Mouse (Mus musculus): ENCODE data around the gene Nes. TPM values are rescaled to one million over a fixed set of nuclear protein-coding genes. Genes with fewer than 3 reads are reported as not detected.
A peak's percentile ranks its signal among the peaks of the same experiment; 100 is the strongest.

Nes gene
- polyA plus RNA-seq, 1 experiment from 2014 or later: 27.1 TPM

DNA sequence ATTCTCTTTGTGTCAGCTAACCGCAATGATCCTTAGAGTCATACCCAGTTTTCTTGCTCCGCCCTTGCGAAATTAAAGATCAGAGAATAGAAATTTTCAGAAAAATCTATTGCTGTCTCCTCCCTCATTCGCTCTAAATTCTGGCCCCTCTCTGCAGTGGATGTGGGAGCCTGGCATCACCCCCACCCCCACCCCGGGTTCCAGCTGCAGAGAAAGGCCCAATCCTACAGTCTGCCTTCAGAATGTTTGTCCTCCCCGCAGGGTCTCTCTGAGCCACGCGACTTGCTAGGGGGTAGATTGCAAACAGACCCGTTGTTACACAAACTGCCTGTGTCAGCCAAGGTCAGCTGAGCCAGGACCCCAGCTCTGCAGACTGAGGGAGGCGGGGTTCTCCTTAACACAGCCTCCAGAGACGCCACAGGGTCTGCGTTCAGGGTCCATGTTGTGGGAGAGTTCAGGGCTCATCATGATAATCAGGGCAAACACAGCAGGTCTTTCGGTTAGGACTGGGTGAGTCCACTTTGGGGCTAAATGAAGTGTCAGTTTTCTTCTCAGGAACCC lies 20.8 kb upstream of the Nes start:
- DNase-seq: no peak
- ATAC-seq (ENCODE audit: insufficient read depth): no peak
- peak overlapping the region; percentile 32 for H3K9ac ChIP-seq
- no peaks in the 10 kb centered on the region for H3K36me3 ChIP-seq (ENCODE audit: insufficient read depth)
- no peaks in the 10 kb centered on the region for H3K9me3 ChIP-seq (ENCODE audit: low read depth, low read length)
- WGBS: 13% methylated on average over 13 of the region's 13 CpGs
- H3K4me1 ChIP-seq (ENCODE audit: insufficient read depth): peaks cover 47% of the 10 kb centered on the region
- peak overlapping the region; percentile 71 for H3K4me2 ChIP-seq
- peak overlapping the region; percentile 32 for H3K4me3 ChIP-seq (ENCODE audit: low read depth, low read length)
- H3K27me3 ChIP-seq (ENCODE audit: insufficient read depth, low read length): peaks cover 22% of the 10 kb centered on the region
- H3K27ac ChIP-seq (ENCODE audit: low read depth): peak overlapping the region; percentile 21; the same call in 1 of the 2 replicates
- TF ChIP-seq CTCF (IDR thresholded peaks at IDR 0.05; ENCODE audit: low read depth): no peak

GRCm38 (mm10) chr3:87951946-87952345 lies 18.9 kb upstream of the Nes start:
- DNase-seq (peak; percentile 14), ATAC-seq (ENCODE audit: insufficient read depth) (no peak)
- Histone ChIP-seq H3K27me3 (ENCODE audit: insufficient read depth, low read length) (peaks cover 10% of the 10 kb centered on the region; the same call in 1 of the 2 replicates), H3K27ac (ENCODE audit: low read depth) (peak overlapping the region; percentile 87), H3K4me2 (peak overlapping the region; percentile 72), H3K4me1 (ENCODE audit: insufficient read depth) (peaks cover 44% of the 10 kb centered on the region), H3K4me3 (ENCODE audit: low read depth, low read length) (peak overlapping the region; percentile 33), H3K9ac (peak overlapping the region; percentile 53), H3K9me3 (ENCODE audit: low read depth, low read length) (no peaks in the 10 kb centered on the region), H3K36me3 (ENCODE audit: insufficient read depth) (no peaks in the 10 kb centered on the region)
- 14% methylated on average over 12 of the region's 12 CpGs for WGBS
- TF ChIP-seq CTCF (IDR thresholded peaks at IDR 0.05; ENCODE audit: low read depth): no peak

DNA sequence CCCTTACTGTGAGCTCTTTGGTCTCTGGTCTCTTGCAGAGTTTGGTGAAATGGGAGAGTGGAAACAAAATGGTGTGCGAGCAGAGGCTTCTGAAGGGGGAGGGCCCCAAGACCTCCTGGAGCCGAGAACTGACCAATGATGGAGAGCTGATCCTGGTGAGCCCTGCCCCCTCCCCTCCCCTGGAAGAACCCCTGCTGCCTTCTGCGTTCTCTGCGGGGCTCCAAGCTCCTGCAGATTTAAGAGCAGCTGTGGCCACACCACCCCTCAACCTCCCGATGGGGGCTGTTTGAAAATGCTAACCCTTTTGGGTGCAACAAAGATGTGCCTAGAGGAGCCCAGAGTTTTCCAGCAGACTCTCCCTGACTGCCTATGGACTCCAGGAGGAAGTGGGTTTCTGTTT lies 18.4 kb upstream of the Nes start:
- H3K9ac ChIP-seq: peak overlapping the region; percentile 53
- no peaks in the 10 kb centered on the region for H3K36me3 ChIP-seq (ENCODE audit: insufficient read depth)
- peaks cover 41% of the 10 kb centered on the region for H3K4me1 ChIP-seq (ENCODE audit: insufficient read depth)
- H3K4me3 ChIP-seq (ENCODE audit: low read depth, low read length): peak overlapping the region; percentile 33
- WGBS: 3% methylated on average over 5 of the region's 5 CpGs
- H3K4me2 ChIP-seq: peak overlapping the region; percentile 72
- DNase-seq: peak; percentile 86
- no peak for TF ChIP-seq CTCF (IDR thresholded peaks at IDR 0.05; ENCODE audit: low read depth)
- H3K27me3 ChIP-seq (ENCODE audit: insufficient read depth, low read length): peaks cover 10% of the 10 kb centered on the region; the same call in 1 of the 2 replicates
- ATAC-seq (ENCODE audit: insufficient read depth): peak; percentile 87
- H3K9me3 ChIP-seq (ENCODE audit: low read depth, low read length): no peaks in the 10 kb centered on the region
- peak overlapping the region; percentile 87 for H3K27ac ChIP-seq (ENCODE audit: low read depth)

DNA sequence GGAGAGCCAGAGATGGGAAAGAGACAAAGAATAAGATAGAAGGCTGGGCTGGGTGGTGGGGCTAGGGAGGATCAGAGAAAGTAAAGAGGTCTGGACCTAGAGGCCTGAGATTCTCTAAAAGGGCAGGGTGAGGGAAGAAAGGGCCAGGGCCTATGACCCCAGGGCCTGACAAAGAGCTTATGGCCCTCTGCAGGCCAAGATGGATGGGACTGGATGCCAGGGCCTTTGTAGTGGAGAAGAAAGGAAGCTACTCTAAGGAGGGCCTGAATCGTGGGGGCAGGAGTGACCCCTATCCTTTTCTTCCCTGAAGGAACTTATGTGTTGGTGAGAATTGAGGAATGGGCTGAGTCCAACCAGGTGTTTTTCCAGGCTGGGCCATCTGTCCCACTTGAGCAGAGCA lies 12.8 kb upstream of the Nes start:
- H3K27ac ChIP-seq (ENCODE audit: low read depth): no peak overlapping the region
- no peak for TF ChIP-seq CTCF (IDR thresholded peaks at IDR 0.05; ENCODE audit: low read depth)
- H3K9ac ChIP-seq: no peak overlapping the region
- peaks cover 7% of the 10 kb centered on the region for H3K4me1 ChIP-seq (ENCODE audit: insufficient read depth)
- H3K9me3 ChIP-seq (ENCODE audit: low read depth, low read length): no peaks in the 10 kb centered on the region
- H3K4me2 ChIP-seq: no peak overlapping the region
- DNase-seq (no peak), ATAC-seq (ENCODE audit: insufficient read depth) (no peak)
- H3K36me3 ChIP-seq (ENCODE audit: insufficient read depth): no peaks in the 10 kb centered on the region
- 7% methylated on average over 1 of the region's 1 CpGs for WGBS
- H3K4me3 ChIP-seq (ENCODE audit: low read depth, low read length): no peak overlapping the region
- H3K27me3 ChIP-seq (ENCODE audit: insufficient read depth, low read length): no peaks in the 10 kb centered on the region

- no peak for ATAC-seq (ENCODE audit: insufficient read depth)
- WGBS: 20% methylated on average over 4 of the region's 4 CpGs
Observed at GRCm38 (mm10) chr3:87958476-87958875, 12.4 kb upstream of the Nes start.

DNA sequence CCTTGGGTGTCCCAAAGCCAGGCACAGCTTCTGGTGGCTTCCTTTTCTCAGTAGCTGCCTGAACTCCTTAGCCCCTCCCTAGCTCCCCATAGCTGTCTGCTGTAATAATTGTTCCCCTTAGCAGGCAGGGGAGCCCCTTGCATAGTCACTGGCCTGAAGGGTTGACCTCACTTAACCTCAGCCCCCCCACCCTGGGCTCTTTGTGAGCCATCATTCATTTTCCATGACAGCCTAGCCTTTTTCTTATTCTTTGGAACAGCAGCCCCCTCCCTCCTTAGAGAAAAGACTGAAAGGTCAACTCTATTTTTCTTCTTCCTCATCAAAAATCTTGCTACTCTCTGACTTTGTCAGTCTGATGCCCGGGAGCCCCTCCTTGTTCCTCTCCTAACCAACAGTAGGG lies 11.9 kb upstream of the Nes start:
- DNase-seq (no peak), ATAC-seq (ENCODE audit: insufficient read depth) (no peak)
- Histone ChIP-seq H3K9ac (no peak overlapping the region), H3K9me3 (ENCODE audit: low read depth, low read length) (no peaks in the 10 kb centered on the region), H3K4me1 (ENCODE audit: insufficient read depth) (peaks cover 7% of the 10 kb centered on the region), H3K27me3 (ENCODE audit: insufficient read depth, low read length) (no peaks in the 10 kb centered on the region), H3K36me3 (ENCODE audit: insufficient read depth) (no peaks in the 10 kb centered on the region), H3K4me2 (no peak overlapping the region), H3K4me3 (ENCODE audit: low read depth, low read length) (no peak overlapping the region), H3K27ac (ENCODE audit: low read depth) (no peak overlapping the region)
- no peak for TF ChIP-seq CTCF (IDR thresholded peaks at IDR 0.05; ENCODE audit: low read depth)
- 28% methylated on average over 1 of the region's 1 CpGs for WGBS

More at GRCm38 (mm10) chr3:87958476-87958875, 12.4 kb upstream of the Nes start:
- Histone ChIP-seq H3K4me1 (ENCODE audit: insufficient read depth) (peaks cover 7% of the 10 kb centered on the region), H3K27ac (ENCODE audit: low read depth) (no peak overlapping the region), H3K27me3 (ENCODE audit: insufficient read depth, low read length) (no peaks in the 10 kb centered on the region), H3K9me3 (ENCODE audit: low read depth, low read length) (no peaks in the 10 kb centered on the region), H3K4me2 (no peak overlapping the region), H3K36me3 (ENCODE audit: insufficient read depth) (no peaks in the 10 kb centered on the region), H3K9ac (no peak overlapping the region), H3K4me3 (ENCODE audit: low read depth, low read length) (no peak overlapping the region)
- no peak for TF ChIP-seq CTCF (IDR thresholded peaks at IDR 0.05; ENCODE audit: low read depth)
- DNase-seq: no peak

- Histone ChIP-seq H3K9me3 (ENCODE audit: low read depth, low read length) (no peaks in the 10 kb centered on the region), H3K27ac (ENCODE audit: low read depth) (peak overlapping the region; percentile 92; the same call in 1 of the 2 replicates), H3K9ac (no peak overlapping the region), H3K4me1 (ENCODE audit: insufficient read depth) (peaks cover 7% of the 10 kb centered on the region), H3K36me3 (ENCODE audit: insufficient read depth) (no peaks in the 10 kb centered on the region), H3K4me3 (ENCODE audit: low read depth, low read length) (no peak overlapping the region), H3K27me3 (ENCODE audit: insufficient read depth, low read length) (no peaks in the 10 kb centered on the region), H3K4me2 (no peak overlapping the region)
- no peak for ATAC-seq (ENCODE audit: insufficient read depth)
- DNase-seq: no peak
- WGBS: 65% methylated on average over 7 of the region's 7 CpGs
- TF ChIP-seq CTCF (IDR thresholded peaks at IDR 0.05; ENCODE audit: low read depth): no peak
Observed at GRCm38 (mm10) chr3:87959371-87959770, 11.5 kb upstream of the Nes start.

Data from lung, embryonic 14.5 days (tissue).